Mouse (Mus musculus): ENCODE results near the gene Zbp1.

DNA sequence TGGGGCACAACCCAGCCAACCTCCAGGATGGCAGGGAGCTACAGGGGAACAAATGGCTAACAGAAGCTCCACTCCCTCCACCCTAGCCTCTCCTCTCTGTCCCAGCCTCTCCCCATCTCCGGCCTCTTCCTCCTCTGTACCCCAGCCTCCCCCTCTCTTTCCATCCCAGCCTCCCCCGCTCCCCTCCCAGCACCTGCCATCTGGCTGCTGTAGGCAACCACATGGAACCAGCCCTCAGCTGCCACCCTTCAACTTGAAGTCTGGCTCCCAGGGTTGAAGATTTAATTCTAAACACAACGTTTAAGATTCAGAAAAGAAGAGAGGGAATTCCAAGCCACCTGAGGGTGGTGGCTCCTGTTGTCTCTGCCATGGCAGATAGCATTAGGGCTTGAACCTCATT is 30.7 kb upstream of the Zbp1 start:
- TF ChIP-seq CTCF (IDR thresholded peaks at IDR 0.05; ENCODE audit: insufficient read depth, low read length), result no peak
- no peak for TF ChIP-seq POLR2A (IDR thresholded peaks at IDR 0.05; ENCODE audit: borderline replicate concordance, extremely low read depth, low read depth, low read length)

Measured in lung, adult 2 months (tissue).